Mouse (Mus musculus) testis, adult 2 months (tissue): ENCODE results near the gene E430018J23Rik.

Experiments
- CTCF ChIP-seq: fragments of 200-500 bp; IDR thresholded peaks from 2 replicates; pipeline ENCODE4 v1.5.1; 2012; ENCODE audit warnings: low read depth, mild to moderate bottlenecking, inconsistent platforms, low read length, moderate library complexity; ENCODE audit not compliant: control insufficient read depth, insufficient read depth, insufficient replicate concordance
- POLR2A ChIP-seq: fragments of 200-500 bp; IDR thresholded peaks from 2 replicates; pipeline ENCODE4 v1.6.1; 2012; ENCODE audit warnings: low read depth, mild to moderate bottlenecking, inconsistent platforms, low read length, moderate library complexity; ENCODE audit not compliant: control insufficient read depth

DNA sequence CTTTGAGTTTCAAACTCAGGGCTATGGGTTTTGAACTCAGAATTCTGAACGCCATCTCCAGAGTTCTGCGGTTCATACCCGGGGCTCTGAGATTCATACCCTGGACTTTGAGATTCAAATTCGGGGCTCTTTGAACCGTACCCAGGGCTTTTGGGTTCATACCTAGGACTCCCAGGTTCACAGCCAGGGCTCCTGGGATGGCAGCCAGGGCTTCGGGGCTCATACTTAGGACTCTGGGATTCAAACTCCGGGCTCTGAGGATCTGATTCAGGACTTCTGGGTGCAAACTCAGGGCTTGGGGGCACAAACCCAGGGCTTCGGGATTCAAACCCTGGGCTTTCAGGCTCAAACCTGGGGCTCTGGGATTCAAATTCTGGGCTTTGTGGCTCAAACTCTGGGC lies 49.1 kb downstream of the E430018J23Rik start:
- TF ChIP-seq CTCF (no peak), POLR2A (no peak)
